Comparison of ENCODE assay signal across 8 mouse cellular contexts in the genomic region with DNA sequence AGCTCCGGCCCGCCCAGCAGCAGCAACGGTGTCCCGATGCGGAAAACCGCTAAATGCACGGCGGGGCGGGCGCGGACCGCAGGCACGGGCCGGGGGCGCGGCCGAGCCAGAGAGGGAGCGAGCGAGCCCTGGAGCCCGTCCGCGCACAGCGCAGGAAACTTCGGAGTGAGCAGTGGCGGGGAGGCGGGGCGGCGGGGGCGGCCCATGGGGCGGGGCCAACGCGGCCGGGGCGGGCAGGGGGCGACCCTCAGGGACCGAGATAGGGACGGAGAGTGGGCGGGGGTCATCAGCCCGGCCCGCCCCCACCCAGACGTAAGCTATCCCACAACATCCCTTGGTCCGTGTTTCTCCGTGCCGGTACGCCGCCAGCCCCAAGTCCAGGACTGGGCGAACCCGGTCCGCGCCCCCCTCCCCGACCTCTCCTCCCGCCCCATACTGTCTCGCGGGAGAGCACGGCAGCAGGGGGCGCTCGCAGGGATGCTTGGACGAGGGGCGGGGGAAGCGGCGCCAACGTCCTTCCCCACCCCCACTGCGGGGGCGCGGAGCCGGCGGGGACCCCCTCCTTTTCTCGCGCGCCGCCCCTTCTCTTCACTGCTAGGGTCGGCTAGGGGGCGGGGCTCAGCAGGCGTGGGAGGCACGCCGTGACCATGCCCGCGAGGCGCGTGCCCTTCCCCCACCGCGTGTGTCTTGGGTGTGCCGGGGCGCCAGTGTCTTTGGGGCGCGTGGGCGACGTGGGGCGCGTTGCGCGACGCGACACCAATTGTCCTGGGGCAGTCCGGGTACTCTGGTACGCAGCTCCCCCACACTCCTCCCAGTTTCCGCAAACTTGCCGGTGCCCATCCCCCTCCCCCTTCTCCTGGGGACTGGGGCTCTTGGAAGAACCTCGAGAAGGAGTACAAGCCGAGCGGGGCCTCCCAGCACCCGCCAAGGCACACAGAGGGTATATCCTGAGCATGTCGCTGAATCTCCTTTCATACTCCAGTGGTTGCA. TPM values are rescaled to one million over a fixed set of nuclear protein-coding genes. Genes with fewer than 3 reads are reported as not detected.
DNase-seq lines count a peak whose midpoint lies in the region; ATAC-seq and TF ChIP-seq lines count a peak whose summit lies in the region.

Cacna1h (minus strand) TSS at position 167 of the 990 bp plus-strand sequence.

- H3K4me1 ChIP-seq in lung, adult 2 months (ENCODE audit: control insufficient read depth, insufficient read depth, low read length), result peaks cover 3% of the 10 kb centered on the region; the same call in 1 of the 2 replicates
- H3K4me1 ChIP-seq in embryonic facial prominence, embryonic 12.5 days, result peaks cover 46% of the 10 kb centered on the region
- H3K4me1 ChIP-seq in heart, postnatal 0 days (ENCODE audit: control insufficient read depth, insufficient read depth), result peaks cover 33% of the 10 kb centered on the region

- H3K9ac ChIP-seq in embryonic facial prominence, embryonic 12.5 days, result peak within 1 kb of the TSS; percentile 78
- H3K9ac ChIP-seq in heart, postnatal 0 days (replicated peaks; ENCODE audit: low read depth, low read length), result peak within 1 kb of the TSS; percentile 72

- peak; percentile 14 for DNase-seq in lung, adult 2 months
- no peak for DNase-seq in lung, postnatal 25 days (ENCODE audit: low spot score)
- peak; percentile 55 for DNase-seq in heart, postnatal 0 days (ENCODE audit: low spot score)
- DNase-seq in layer of hippocampus, postnatal 10 days (ENCODE audit: low spot score in 2 of 2), result peak; percentile 89 to 93
- DNase-seq in lung, postnatal 10 days, result peak; percentile 66
- DNase-seq in right cerebral cortex, postnatal 14 days, result peak; percentile 90
- DNase-seq in T-cell, adult 2 months (ENCODE audit: low spot score), result no peak

- 2% methylated on average over 97 of the region's 103 CpGs for WGBS in lung, adult 2 months
- WGBS in embryonic facial prominence, embryonic 12.5 days, result 1% methylated on average over 86 of the region's 103 CpGs
- under 1% methylated on average over 67 of the region's 103 CpGs for WGBS in heart, postnatal 0 days

- no peaks in the 10 kb centered on the region for H3K9me3 ChIP-seq in embryonic facial prominence, embryonic 12.5 days
- H3K9me3 ChIP-seq in heart, postnatal 0 days (replicated peaks; ENCODE audit: control insufficient read depth, low read length), result no peaks in the 10 kb centered on the region

- no peak for TF ChIP-seq CTCF in lung, adult 2 months (IDR thresholded peaks at IDR 0.05; ENCODE audit: insufficient read depth, low read length)
- peak; percentile 58 for TF ChIP-seq CTCF in heart, postnatal 0 days (IDR thresholded peaks at IDR 0.05; ENCODE audit: low read depth)

- no peak for TF ChIP-seq POLR2A in lung, adult 2 months (IDR thresholded peaks at IDR 0.05; ENCODE audit: borderline replicate concordance, extremely low read depth, low read depth, low read length)

- TF ChIP-seq EP300 in heart, postnatal 0 days (IDR thresholded peaks at IDR 0.05; ENCODE audit: low read depth), result no peak

- peak within 1 kb of the TSS; percentile 90 for H3K27ac ChIP-seq in embryonic facial prominence, embryonic 12.5 days
- peak within 1 kb of the TSS; percentile 51 for H3K27ac ChIP-seq in heart, postnatal 0 days (ENCODE audit: low read depth)

- ATAC-seq in embryonic facial prominence, embryonic 12.5 days (ENCODE audit: insufficient number of reproducible peaks, insufficient read depth, low FRiP score, low TSS enrichment), result peak; percentile 89
- peak; percentile 78 for ATAC-seq in heart, postnatal 0 days (ENCODE audit: insufficient read depth, low read depth)

- H3K4me3 ChIP-seq in lung, adult 2 months (replicated peaks; ENCODE audit: extremely low read depth, low read depth, low read length), result peak within 1 kb of the TSS; percentile 48
- H3K4me3 ChIP-seq in embryonic facial prominence, embryonic 12.5 days, result peak within 1 kb of the TSS; percentile 76
- peak within 1 kb of the TSS; percentile 70 for H3K4me3 ChIP-seq in heart, postnatal 0 days (ENCODE audit: low read depth, low read length)

- no peaks in the 10 kb centered on the region for H3K36me3 ChIP-seq in embryonic facial prominence, embryonic 12.5 days
- H3K36me3 ChIP-seq in heart, postnatal 0 days (replicated peaks; ENCODE audit: control insufficient read depth, insufficient read depth, low read length), result no peaks in the 10 kb centered on the region

- H3K27me3 ChIP-seq in embryonic facial prominence, embryonic 12.5 days, result peaks cover 19% of the 10 kb centered on the region
- H3K27me3 ChIP-seq in heart, postnatal 0 days (ENCODE audit: control insufficient read depth, insufficient read depth, low read length), result peaks cover 18% of the 10 kb centered on the region; the same call in 1 of the 2 replicates

- peak within 1 kb of the TSS; percentile 92 for H3K4me2 ChIP-seq in embryonic facial prominence, embryonic 12.5 days (replicated peaks)
- peak within 1 kb of the TSS; percentile 90 for H3K4me2 ChIP-seq in heart, postnatal 0 days (ENCODE audit: low read depth, low read length)

RNA-seq across cellular contexts. Expression of gene Cacna1h, which starts in this region (rescaled TPM):
- polyA plus RNA-seq in lung, adult 2 months (2012; rRNA removed), result 1.9 and 3.2 TPM in 2 replicates
- polyA plus RNA-seq in embryonic facial prominence, embryonic 12.5 days (2016; fragmentation: Nextera tagmentation; extraction: Ambion mirVana), result 8.7 and 11.9 TPM in 2 replicates
- total RNA-seq in heart, postnatal 0 days (2014; rRNA removed; ENCODE audit: low replicate concordance), result 39.2 and 65.9 TPM in 2 replicates
- 3.1 and 3.4 TPM in 2 replicates for polyA plus RNA-seq in heart, postnatal 0 days (2015; fragmentation: Nextera tagmentation; extraction: Ambion mirVana)
- total RNA-seq in layer of hippocampus, postnatal 10 days (2021), result 100 to 1,000 TPM in 1 of 2 experiments, 10 to 100 TPM in 1; 91.4 to 104 TPM

Comparison
In these comparisons a context has a peak if more than half of its experiments do, and no peak if none do; other contexts are left out.
1. DNase-seq: peak in lung, adult 2 months (single experiment), heart, postnatal 0 days (single experiment), layer of hippocampus, postnatal 10 days (2 of 2), lung, postnatal 10 days (single experiment) and right cerebral cortex, postnatal 14 days (single experiment); none in lung, postnatal 25 days (single experiment) and T-cell, adult 2 months (single experiment).
2. Peak in every context shown above with its lines, with median percentiles within 50 percentile points of each other: H3K4me3 ChIP-seq.